Mouse (Mus musculus): ENCODE data around the gene Pvalb.

DNA sequence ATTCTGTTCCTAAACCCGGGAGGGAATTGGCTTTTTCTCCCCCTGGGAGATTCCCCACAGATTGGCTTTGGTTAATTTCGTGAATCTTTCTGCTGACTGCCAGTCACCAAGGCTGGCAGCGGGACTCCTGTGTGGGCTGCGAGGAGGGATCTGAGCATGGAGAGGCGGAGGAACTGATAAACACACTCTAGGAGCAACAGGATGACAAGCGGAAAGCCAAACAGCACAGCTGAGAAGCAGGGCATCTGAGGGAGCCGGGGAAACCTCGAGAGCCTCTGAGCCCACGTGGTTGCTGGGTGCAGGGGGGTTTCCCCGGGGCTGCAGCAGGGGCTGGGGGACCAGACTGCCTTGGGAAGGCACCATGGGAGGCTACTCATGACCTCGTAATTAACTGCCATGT lies 36.6 kb downstream of the Pvalb start:
- no peak for TF ChIP-seq POLR2A (IDR thresholded peaks at IDR 0.05; ENCODE audit: low read depth, low read length)
- TF ChIP-seq CTCF (IDR thresholded peaks at IDR 0.05; ENCODE audit: borderline replicate concordance, insufficient read depth, low read length), result no peak

All from embryonic fibroblast, embryonic 13.5 days (primary cell).